Mouse (Mus musculus) spleen, adult 2 months (tissue): ENCODE results near the gene Zfp324.

Experiments used
- CTCF ChIP-seq: fragments of 200-500 bp; IDR thresholded peaks from 2 replicates; pipeline ENCODE4 v1.5.1; 2011; ENCODE audit warnings: mild to moderate bottlenecking, inconsistent platforms; ENCODE audit not compliant: insufficient read depth, insufficient read length, insufficient replicate concordance; ENCODE audit errors: extremely low read depth
- POLR2A ChIP-seq: fragments of 200-500 bp; IDR thresholded peaks from 2 replicates; pipeline ENCODE4 v1.6.1; 2011; ENCODE audit warnings: low read depth, low read length, inconsistent platforms

- no peak for TF ChIP-seq CTCF
- no peak for TF ChIP-seq POLR2A
Observed at GRCm38 (mm10) chr7:12933615-12934140, 32.0 kb upstream of the Zfp324 start.
